Mouse (Mus musculus): ENCODE data around the gene Ddx19b. TPM values are rescaled to one million over a fixed set of nuclear protein-coding genes. Genes with fewer than 3 reads are reported as not detected.
A peak's percentile ranks its signal among the peaks of the same experiment; 100 is the strongest.
"Not testable (repeated sequence)": the region's sequence is repeated elsewhere in the genome, so short reads cannot be mapped to it uniquely, and the experiment has no call there.

The Ddx19b gene
- polyA plus RNA-seq, 2 experiments: 5.5 to 5.9 TPM

- peak overlapping the region; percentile 79 for H3K27ac ChIP-seq (replicated peaks; ENCODE audit: low read depth, low read length)
- no peak for DNase-seq (ENCODE audit: low spot score)
- no peaks in the 10 kb centered on the region for H3K9me3 ChIP-seq (ENCODE audit: control insufficient read depth, low read length)
- peak overlapping the region; percentile 71 for H3K4me2 ChIP-seq (replicated peaks; ENCODE audit: low read depth, low read length, severe bottlenecking)
- no peaks in the 10 kb centered on the region for H3K27me3 ChIP-seq (ENCODE audit: control insufficient read depth, insufficient read depth, low read length)
- 37% methylated on average over 16 of the region's 16 CpGs for WGBS
- peaks cover 8% of the 10 kb centered on the region for H3K4me1 ChIP-seq (ENCODE audit: control insufficient read depth, insufficient read depth, low read length)
- ATAC-seq (ENCODE audit: low FRiP score, low read depth): no peak
- H3K4me3 ChIP-seq (replicated peaks; ENCODE audit: low read length): peak overlapping the region; percentile 94
- no peak for TF ChIP-seq POLR2A (IDR thresholded peaks at IDR 0.05; ENCODE audit: borderline replicate concordance, extremely low read depth, insufficient read depth, insufficient read length)
- H3K36me3 ChIP-seq (ENCODE audit: control insufficient read depth, insufficient read depth, low read length): peaks cover 19% of the 10 kb centered on the region
- H3K9ac ChIP-seq (ENCODE audit: low read depth, low read length, severe bottlenecking): peak overlapping the region; percentile 85
Observed at GRCm38 (mm10) chr8:110996641-110997430, 34.7 kb downstream of the Ddx19b start.

- peaks cover 81% of the 10 kb centered on the region for H3K36me3 ChIP-seq (ENCODE audit: control insufficient read depth, insufficient read depth, low read length)
- no peaks in the 10 kb centered on the region for H3K27me3 ChIP-seq (ENCODE audit: control insufficient read depth, insufficient read depth, low read length)
- TF ChIP-seq POLR2A (IDR thresholded peaks at IDR 0.05; ENCODE audit: borderline replicate concordance, extremely low read depth, insufficient read depth, insufficient read length): no peak
- DNase-seq (ENCODE audit: low spot score): no peak
- 89% methylated on average over 9 of the region's 9 CpGs for WGBS
- no peak overlapping the region for H3K4me2 ChIP-seq (replicated peaks; ENCODE audit: low read depth, low read length, severe bottlenecking)
- no peaks in the 10 kb centered on the region for H3K4me1 ChIP-seq (ENCODE audit: control insufficient read depth, insufficient read depth, low read length)
- H3K4me3 ChIP-seq (replicated peaks; ENCODE audit: low read length): no peak overlapping the region
- ATAC-seq (ENCODE audit: low FRiP score, low read depth): no peak
- no peaks in the 10 kb centered on the region for H3K9me3 ChIP-seq (ENCODE audit: control insufficient read depth, low read length)
- H3K9ac ChIP-seq (ENCODE audit: low read depth, low read length, severe bottlenecking): no peak overlapping the region
- H3K27ac ChIP-seq (replicated peaks; ENCODE audit: low read depth, low read length): no peak overlapping the region
Observed at GRCm38 (mm10) chr8:110990017-110990416, 41.5 kb downstream of the Ddx19b start.

GRCm38 (mm10) chr8:110987805-110988744 lies 43.5 kb downstream of the Ddx19b start:
- WGBS: 79% methylated on average over 8 of the region's 8 CpGs
- H3K9me3 ChIP-seq (ENCODE audit: control insufficient read depth, low read length): no peaks in the 10 kb centered on the region
- TF ChIP-seq POLR2A (IDR thresholded peaks at IDR 0.05; ENCODE audit: borderline replicate concordance, extremely low read depth, insufficient read depth, insufficient read length): no peak
- no peaks in the 10 kb centered on the region for H3K27me3 ChIP-seq (ENCODE audit: control insufficient read depth, insufficient read depth, low read length)
- H3K36me3 ChIP-seq (ENCODE audit: control insufficient read depth, insufficient read depth, low read length): peaks cover 92% of the 10 kb centered on the region
- H3K4me2 ChIP-seq (replicated peaks; ENCODE audit: low read depth, low read length, severe bottlenecking): no peak overlapping the region
- no peak overlapping the region for H3K9ac ChIP-seq (ENCODE audit: low read depth, low read length, severe bottlenecking)
- DNase-seq (ENCODE audit: low spot score) (no peak), ATAC-seq (ENCODE audit: low FRiP score, low read depth) (no peak)
- H3K4me3 ChIP-seq (replicated peaks; ENCODE audit: low read length): no peak overlapping the region
- no peaks in the 10 kb centered on the region for H3K4me1 ChIP-seq (ENCODE audit: control insufficient read depth, insufficient read depth, low read length)
- H3K27ac ChIP-seq (replicated peaks; ENCODE audit: low read depth, low read length): no peak overlapping the region

- WGBS: 88% methylated on average over 2 of the region's 2 CpGs
- Histone ChIP-seq H3K9ac (ENCODE audit: low read depth, low read length, severe bottlenecking) (no peak overlapping the region), H3K4me2 (replicated peaks; ENCODE audit: low read depth, low read length, severe bottlenecking) (no peak overlapping the region), H3K4me1 (ENCODE audit: control insufficient read depth, insufficient read depth, low read length) (no peaks in the 10 kb centered on the region), H3K9me3 (ENCODE audit: control insufficient read depth, low read length) (no peaks in the 10 kb centered on the region), H3K27ac (replicated peaks; ENCODE audit: low read depth, low read length) (no peak overlapping the region), H3K27me3 (ENCODE audit: control insufficient read depth, insufficient read depth, low read length) (no peaks in the 10 kb centered on the region), H3K36me3 (ENCODE audit: control insufficient read depth, insufficient read depth, low read length) (peaks cover 77% of the 10 kb centered on the region), H3K4me3 (replicated peaks; ENCODE audit: low read length) (no peak overlapping the region)
- no peak for TF ChIP-seq POLR2A (IDR thresholded peaks at IDR 0.05; ENCODE audit: borderline replicate concordance, extremely low read depth, insufficient read depth, insufficient read length)
- DNase-seq (ENCODE audit: low spot score) (no peak), ATAC-seq (ENCODE audit: low FRiP score, low read depth) (no peak)
Observed at GRCm38 (mm10) chr8:110981304-110981703, 50.2 kb downstream of the Ddx19b start.

GRCm38 (mm10) chr8:110977987-110978386 lies 53.6 kb downstream of the Ddx19b start:
- not testable (repeated sequence) for H3K9ac ChIP-seq (ENCODE audit: low read depth, low read length, severe bottlenecking); H3K4me2 ChIP-seq (replicated peaks; ENCODE audit: low read depth, low read length, severe bottlenecking); H3K27me3 ChIP-seq (ENCODE audit: control insufficient read depth, insufficient read depth, low read length); DNase-seq (ENCODE audit: low spot score); H3K4me1 ChIP-seq (ENCODE audit: control insufficient read depth, insufficient read depth, low read length); H3K9me3 ChIP-seq (ENCODE audit: control insufficient read depth, low read length); ATAC-seq (ENCODE audit: low FRiP score, low read depth); H3K27ac ChIP-seq (replicated peaks; ENCODE audit: low read depth, low read length); H3K4me3 ChIP-seq (replicated peaks; ENCODE audit: low read length)
- 90% methylated on average over 2 of the region's 2 CpGs for WGBS
- H3K36me3 ChIP-seq (ENCODE audit: control insufficient read depth, insufficient read depth, low read length): peaks cover 68% of the 10 kb centered on the region

- H3K4me3 ChIP-seq (replicated peaks; ENCODE audit: low read length); H3K27ac ChIP-seq (replicated peaks; ENCODE audit: low read depth, low read length); DNase-seq (ENCODE audit: low spot score); H3K4me1 ChIP-seq (ENCODE audit: control insufficient read depth, insufficient read depth, low read length); H3K27me3 ChIP-seq (ENCODE audit: control insufficient read depth, insufficient read depth, low read length); H3K9ac ChIP-seq (ENCODE audit: low read depth, low read length, severe bottlenecking); H3K4me2 ChIP-seq (replicated peaks; ENCODE audit: low read depth, low read length, severe bottlenecking); ATAC-seq (ENCODE audit: low FRiP score, low read depth); H3K9me3 ChIP-seq (ENCODE audit: control insufficient read depth, low read length): not testable (repeated sequence)
- WGBS: 97% methylated on average over 8 of the region's 8 CpGs
- H3K36me3 ChIP-seq (ENCODE audit: control insufficient read depth, insufficient read depth, low read length): peaks cover 56% of the 10 kb centered on the region
Observed at GRCm38 (mm10) chr8:110976532-110976931, 55.0 kb downstream of the Ddx19b start.
